Mouse (Mus musculus) MEL (cell line): ENCODE data around the gene Gm49601.

Experiments
- CTCF ChIP-seq, 3 experiments: IDR thresholded peaks in 2 of 3; conservative IDR thresholded peaks in 1 of 3; 2 replicates each; pipeline ENCODE4 v1.5.1; 2011 to 2012; ENCODE audit warnings: low read length in 3 of 3, low read depth in 2 of 3, mild to moderate bottlenecking in 2 of 3, improper control_type of control experiment in 1 of 3, inconsistent platforms in 1 of 3, mixed read lengths in 1 of 3, moderate library complexity in 1 of 3; ENCODE audit not compliant: control insufficient read depth in 1 of 3, insufficient read depth in 1 of 3, poor library complexity in 1 of 3, severe bottlenecking in 1 of 3
- ETS1 ChIP-seq: IDR thresholded peaks from 2 replicates; pipeline ENCODE4 v1.6.1; 2012; ENCODE audit warnings: low read depth, mild to moderate bottlenecking, inconsistent platforms, low read length, improper control_type of control experiment, moderate library complexity
- JUND ChIP-seq: IDR thresholded peaks from 2 replicates; pipeline ENCODE4 v1.6.1; 2011; ENCODE audit warnings: low read depth, mild to moderate bottlenecking, improper control_type of control experiment, low read length
- MAX ChIP-seq: IDR thresholded peaks from 2 replicates; pipeline ENCODE4 v1.6.1; 2011; ENCODE audit warnings: low read length, improper control_type of control experiment
- POLR2A ChIP-seq, 2 experiments: IDR thresholded peaks; 2 replicates each; pipeline ENCODE4 v1.6.1; 2011 to 2012; ENCODE audit warnings: low read length in 2 of 2, mild to moderate bottlenecking in 2 of 2, control low read depth in 1 of 2, improper control_type of control experiment in 1 of 2, low read depth in 1 of 2, moderate library complexity in 1 of 2; ENCODE audit not compliant: control insufficient read depth in 1 of 2, insufficient read depth in 1 of 2, poor library complexity in 1 of 2
- POLR2AphosphoS2 ChIP-seq: IDR thresholded peaks from 2 replicates; pipeline ENCODE4 v1.6.1; 2011; ENCODE audit warnings: low read length, improper control_type of control experiment
- TCF12 ChIP-seq: IDR thresholded peaks from 2 replicates; pipeline ENCODE4 v1.6.1; 2014; ENCODE audit warnings: low read depth, mild to moderate bottlenecking, inconsistent platforms, low read length, improper control_type of control experiment, moderate library complexity

- no peak for TF ChIP-seq JUND
- TF ChIP-seq POLR2AphosphoS2, result no peak
- no peak for TF ChIP-seq TCF12
- no peak for TF ChIP-seq ETS1
- TF ChIP-seq POLR2A (IDR thresholded peaks at IDR 0.05; ENCODE audit: control insufficient read depth in 1 of 2, insufficient read depth in 1 of 2, low read depth in 1 of 2, low read length in 2 of 2, poor library complexity in 1 of 2), result no peak
- no peak for TF ChIP-seq MAX
- no peak for TF ChIP-seq CTCF (IDR thresholded peaks at IDR 0.05 in 2 of 3, conservative IDR thresholded peaks at IDR 0.05 in 1 of 3; ENCODE audit: control insufficient read depth in 1 of 3, insufficient read depth in 1 of 3, low read depth in 2 of 3, low read length in 3 of 3, poor library complexity in 1 of 3, severe bottlenecking in 1 of 3)
Measured at GRCm38 (mm10) chr16:18619110-18619509, 7.1 kb downstream of the Gm49601 start.
